Mouse (Mus musculus) spleen, adult 2 months (tissue): Measurements from ENCODE around the gene Tef.

Source experiments
- CTCF ChIP-seq: fragments of 200-500 bp; IDR thresholded peaks from 2 replicates; pipeline ENCODE4 v1.5.1; 2011; ENCODE audit warnings: mild to moderate bottlenecking, inconsistent platforms; ENCODE audit not compliant: insufficient read depth, insufficient read length, insufficient replicate concordance; ENCODE audit errors: extremely low read depth
- POLR2A ChIP-seq: fragments of 200-500 bp; IDR thresholded peaks from 2 replicates; pipeline ENCODE4 v1.6.1; 2011; ENCODE audit warnings: low read depth, low read length, inconsistent platforms

DNA sequence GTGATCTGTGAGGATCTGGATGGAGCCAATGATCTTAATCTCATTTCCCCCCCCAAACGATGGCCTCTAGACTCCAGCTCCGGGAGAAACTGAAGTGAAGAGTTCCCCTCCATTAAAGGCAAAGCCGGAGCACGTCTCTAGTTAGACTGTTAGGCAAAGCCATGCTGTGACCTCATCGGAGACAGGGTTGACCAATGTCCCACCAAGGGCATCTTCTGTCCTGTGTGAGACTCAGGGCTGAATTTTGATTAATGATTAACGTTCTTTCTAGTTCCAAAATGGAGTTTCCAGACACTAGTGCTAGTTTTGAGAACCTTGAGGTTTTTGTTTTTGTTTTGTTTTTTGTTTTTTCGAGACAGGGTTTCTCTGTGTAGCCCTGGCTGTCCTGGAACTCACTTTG lies 50.9 kb downstream of the Tef start:
- no peak for TF ChIP-seq POLR2A
- no peak for TF ChIP-seq CTCF
